Mouse (Mus musculus) spleen, postnatal 14 days (tissue): ENCODE results near the gene Agap1.

Source experiments
- DNase-seq, 2 experiments: peaks; one replicate each; pipeline ENCODE4 v3.0.0; 2021 to 2022; ENCODE audit warnings: low spot score in 2 of 2

Gene Agap1

GRCm38 (mm10) chr1:89576985-89577384 is 122.4 kb downstream of the Agap1 start:
- no peak for DNase-seq

GRCm38 (mm10) chr1:89580031-89580998 is 125.7 kb downstream of the Agap1 start:
- DNase-seq = no peak

GRCm38 (mm10) chr1:89580999-89581765 is 126.6 kb downstream of the Agap1 start:
- DNase-seq = no peak

- no peak for DNase-seq
Observed at GRCm38 (mm10) chr1:89581766-89582125, 127.1 kb downstream of the Agap1 start.

GRCm38 (mm10) chr1:89583369-89583768 is 128.8 kb downstream of the Agap1 start:
- no peak for DNase-seq

- no peak for DNase-seq
Observed at GRCm38 (mm10) chr1:89586991-89587683, 132.5 kb downstream of the Agap1 start.

- DNase-seq = no peak
Observed at GRCm38 (mm10) chr1:89588154-89588553, 133.5 kb downstream of the Agap1 start.

GRCm38 (mm10) chr1:89590994-89591393 is 136.4 kb downstream of the Agap1 start:
- no peak for DNase-seq

- DNase-seq = no peak
Observed at GRCm38 (mm10) chr1:89593219-89593618, 138.6 kb downstream of the Agap1 start.

GRCm38 (mm10) chr1:89594999-89595398 is 140.4 kb downstream of the Agap1 start:
- no peak for DNase-seq

- DNase-seq = no peak
Observed at GRCm38 (mm10) chr1:89595421-89595820, 140.8 kb downstream of the Agap1 start.

GRCm38 (mm10) chr1:89596223-89596622 is 141.6 kb downstream of the Agap1 start:
- no peak for DNase-seq

- DNase-seq = no peak
Observed at GRCm38 (mm10) chr1:89598906-89599305, 144.3 kb downstream of the Agap1 start.

- no peak for DNase-seq
Observed at GRCm38 (mm10) chr1:89599983-89600741, 145.6 kb downstream of the Agap1 start.

GRCm38 (mm10) chr1:89601349-89601748 is 146.7 kb downstream of the Agap1 start:
- no peak for DNase-seq

GRCm38 (mm10) chr1:89602879-89603278 is 148.3 kb downstream of the Agap1 start:
- DNase-seq = no peak

GRCm38 (mm10) chr1:89606612-89607011 is 152.0 kb downstream of the Agap1 start:
- DNase-seq = peak in 1 of 2 experiments; percentile 20

- no peak for DNase-seq
Observed at GRCm38 (mm10) chr1:89608766-89609165, 154.2 kb downstream of the Agap1 start.

- DNase-seq = no peak
Observed at GRCm38 (mm10) chr1:89609964-89610363, 155.4 kb downstream of the Agap1 start.

GRCm38 (mm10) chr1:89611521-89611920 is 156.9 kb downstream of the Agap1 start:
- no peak for DNase-seq

GRCm38 (mm10) chr1:89613234-89613870 is 158.7 kb downstream of the Agap1 start:
- no peak for DNase-seq
